Mouse (Mus musculus) stomach, postnatal 0 days (tissue): ENCODE data around the gene Zcchc14. TPM values are rescaled to one million over a fixed set of nuclear protein-coding genes. Genes with fewer than 3 reads are reported as not detected.
A peak's percentile ranks its signal among the peaks of the same experiment; 100 is the strongest.

ENCODE experiments used
- ATAC-seq: fragments of 200-750 bp; cut with Nextera tagmentation; 2 replicates; pipeline ENCODE4 v1.8.0; 2017; ENCODE audit not compliant: low FRiP score, low TSS enrichment
- DNase-seq: peaks from one replicate; pipeline ENCODE4 v3.0.0-alpha.2; 2016; ENCODE audit warnings: low spot score
- H3K27ac ChIP-seq: fragments of 300-500 bp; sonication (generic); replicated peaks from 2 replicates; pipeline ENCODE4 v1.5.1; 2014; ENCODE audit warnings: mild to moderate bottlenecking, control low read depth
- H3K27me3 ChIP-seq: fragments of 300-500 bp; sonication (generic); 2 replicates; pipeline ENCODE4 v1.6.1; 2014; ENCODE audit warnings: low read length; ENCODE audit not compliant: control insufficient read depth, insufficient read depth
- H3K36me3 ChIP-seq: fragments of 300-500 bp; sonication (generic); 2 replicates; pipeline ENCODE4 v1.6.1; 2014; ENCODE audit warnings: low read length, mixed read lengths; ENCODE audit not compliant: control insufficient read depth, insufficient read depth
- H3K4me1 ChIP-seq: fragments of 300-500 bp; sonication (generic); replicated peaks from 2 replicates; pipeline ENCODE4 v1.6.1; 2014; ENCODE audit warnings: antibody characterized with exemption; ENCODE audit not compliant: control insufficient read depth, insufficient read depth
- H3K4me2 ChIP-seq: fragments of 300-500 bp; sonication (generic); replicated peaks from 2 replicates; pipeline ENCODE4 v1.6.1; 2014; ENCODE audit warnings: low read depth, mild to moderate bottlenecking, control low read depth, moderate library complexity
- H3K4me3 ChIP-seq: fragments of 300-500 bp; sonication (generic); 2 replicates; pipeline ENCODE4 v1.5.1; 2014; ENCODE audit warnings: low read depth, low read length, control low read depth
- H3K9ac ChIP-seq: fragments of 300-500 bp; sonication (generic); 2 replicates; pipeline ENCODE4 v1.6.1; 2014; ENCODE audit warnings: mild to moderate bottlenecking, low read length, control low read depth, mixed read lengths
- H3K9me3 ChIP-seq: fragments of 300-500 bp; sonication (generic); 2 replicates; pipeline ENCODE4 v1.6.1; 2016; ENCODE audit warnings: low read length; ENCODE audit not compliant: control insufficient read depth
- CTCF ChIP-seq: IDR thresholded peaks from 2 replicates; pipeline ENCODE4 v1.5.1; 2016; ENCODE audit warnings: antibody characterized with exemption, low read depth, mild to moderate bottlenecking, moderate library complexity
- EP300 ChIP-seq: optimal IDR thresholded peaks from 2 replicates; pipeline ENCODE3; 2016; ENCODE audit warnings: antibody characterized with exemption
- WGBS: fragments of 180-500 bp; shearing (Covaris S2); extraction: QIAGEN DNeasy Blood & Tissue Kit; methylation state at CpG from one replicate; pipeline ENCODE4 v1.1.7; 2014; 5-methylcytosine and 5-hydroxymethylcytosine counted together
- polyA plus RNA-seq: library from polyadenylated mRNA; unstranded; fragments of >200 nt; fragmentation: Nextera tagmentation; extraction: Ambion mirVana; gene quantifications from 2 replicates; pipeline ENCODE4 v1.2.1, GENCODE M21; 2015

The Zcchc14 gene
- polyA plus RNA-seq, 1 experiment from 2014 or later: 4.5 TPM

GRCm38 (mm10) chr8:121619401-121619995 lies 33.2 kb downstream of the Zcchc14 start:
- H3K4me1 ChIP-seq: peaks cover 14% of the 10 kb centered on the region
- TF ChIP-seq EP300 (no peak), CTCF (no peak)

DNA sequence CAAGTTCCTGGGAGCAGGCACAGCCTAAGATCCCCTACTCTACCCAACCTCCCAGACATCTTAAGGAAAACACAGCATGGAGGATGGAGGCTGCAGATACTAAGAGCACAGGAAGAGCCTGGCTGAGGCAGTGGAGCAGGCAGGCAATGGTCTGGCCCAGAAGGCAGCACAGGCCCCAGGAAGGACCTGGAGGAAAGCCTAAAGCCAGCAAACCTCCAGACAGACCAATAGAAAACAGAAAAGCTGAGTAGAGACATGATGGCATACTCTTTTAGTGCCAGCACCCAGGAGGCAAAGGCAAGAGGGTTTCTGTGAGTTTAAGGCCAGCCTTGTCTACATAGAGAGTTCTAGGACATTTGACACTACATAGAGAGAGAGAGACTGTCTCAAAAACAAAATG lies 39.3 kb downstream of the Zcchc14 start:
- no peaks in the 10 kb centered on the region for H3K27me3 ChIP-seq
- DNase-seq (no peak), ATAC-seq (no peak)
- no peak for TF ChIP-seq CTCF
- no peak for TF ChIP-seq EP300
- H3K4me3 ChIP-seq: no peak overlapping the region
- H3K36me3 ChIP-seq: 0 out of 2 replicates have a peak, but pooled peaks cover 6% of the 10 kb centered on the region
- no peak overlapping the region for H3K9ac ChIP-seq
- H3K4me2 ChIP-seq: no peak overlapping the region
- H3K9me3 ChIP-seq: no peaks in the 10 kb centered on the region
- no peaks in the 10 kb centered on the region for H3K4me1 ChIP-seq
- no peak overlapping the region for H3K27ac ChIP-seq

More at GRCm38 (mm10) chr8:121619401-121619995, 33.2 kb downstream of the Zcchc14 start:
- 27% methylated on average over 7 of the region's 7 CpGs for WGBS
- H3K9ac ChIP-seq: no peak overlapping the region
- no peaks in the 10 kb centered on the region for H3K36me3 ChIP-seq
- peak; percentile 53 for DNase-seq
- no peaks in the 10 kb centered on the region for H3K9me3 ChIP-seq
- peak; percentile 87 for ATAC-seq
- H3K27ac ChIP-seq: peak overlapping the region; percentile 78
- H3K4me2 ChIP-seq: 0 out of 2 replicates have a peak overlapping the region, but pooled peaks have one; percentile 5
- H3K4me3 ChIP-seq: no peak overlapping the region
- H3K27me3 ChIP-seq: no peaks in the 10 kb centered on the region

DNA sequence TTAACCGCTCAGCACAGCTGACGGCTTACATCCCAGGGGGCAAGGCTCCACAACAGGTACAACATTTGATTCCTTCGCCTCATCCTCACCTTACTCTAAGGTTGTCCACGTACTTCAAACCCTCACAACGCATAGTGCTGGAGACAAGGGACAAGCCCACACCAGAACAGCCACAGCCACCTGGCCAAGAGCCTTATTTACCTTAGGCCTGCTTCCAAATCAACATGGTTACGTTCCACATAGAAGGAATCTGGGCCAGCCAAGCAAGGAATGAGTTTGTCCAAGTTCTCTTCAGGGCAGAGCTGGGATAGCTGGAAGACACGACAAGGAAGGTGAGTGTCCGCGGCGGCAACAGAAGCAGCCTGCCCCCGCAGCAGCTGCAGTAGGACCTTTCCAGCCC lies 42.8 kb downstream of the Zcchc14 start:
- Histone ChIP-seq H3K4me2 (no peak overlapping the region), H3K9me3 (no peaks in the 10 kb centered on the region), H3K9ac (no peak overlapping the region), H3K4me1 (no peaks in the 10 kb centered on the region), H3K4me3 (no peak overlapping the region), H3K36me3 (peaks cover 20% of the 10 kb centered on the region; the same call in 1 of the 2 replicates), H3K27ac (no peak overlapping the region), H3K27me3 (no peaks in the 10 kb centered on the region)
- TF ChIP-seq EP300 (no peak), CTCF (no peak)
- 82% methylated on average over 11 of the region's 11 CpGs for WGBS
- ATAC-seq: no peak
- no peak for DNase-seq

DNA sequence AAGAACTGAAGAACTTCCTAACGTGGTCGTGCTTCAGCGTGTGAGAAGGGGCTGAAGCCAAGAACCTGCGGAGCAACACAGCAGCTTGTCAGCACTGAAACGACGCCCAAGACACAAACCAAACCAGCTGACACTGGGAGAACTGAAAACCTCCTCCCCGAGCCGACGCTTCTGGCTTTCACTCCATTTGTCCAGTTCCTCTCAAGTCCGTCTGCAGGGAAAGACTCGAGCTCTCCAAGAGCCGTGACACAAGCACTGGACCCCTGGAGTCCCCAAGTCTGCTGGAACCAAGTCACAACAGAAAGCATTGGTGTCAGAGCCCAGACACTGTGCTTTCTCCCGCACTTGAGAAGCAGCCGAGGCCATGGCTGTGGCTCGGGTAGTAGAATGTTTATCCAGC lies 43.5 kb downstream of the Zcchc14 start:
- WGBS: 84% methylated on average over 15 of the region's 15 CpGs
- no peak overlapping the region for H3K4me3 ChIP-seq
- H3K9me3 ChIP-seq: no peaks in the 10 kb centered on the region
- no peaks in the 10 kb centered on the region for H3K27me3 ChIP-seq
- no peaks in the 10 kb centered on the region for H3K4me1 ChIP-seq
- ATAC-seq (no peak), DNase-seq (no peak)
- no peak overlapping the region for H3K9ac ChIP-seq
- H3K36me3 ChIP-seq: peaks cover 27% of the 10 kb centered on the region; the same call in 1 of the 2 replicates
- no peak for TF ChIP-seq EP300
- no peak for TF ChIP-seq CTCF
- H3K4me2 ChIP-seq: no peak overlapping the region
- H3K27ac ChIP-seq: no peak overlapping the region

- no peak for TF ChIP-seq EP300
- TF ChIP-seq CTCF: peak; percentile 72
- no peaks in the 10 kb centered on the region for H3K9me3 ChIP-seq
- ATAC-seq (no peak), DNase-seq (no peak)
- H3K9ac ChIP-seq: no peak overlapping the region
- WGBS: 84% methylated on average over 5 of the region's 5 CpGs
- peaks cover 34% of the 10 kb centered on the region for H3K36me3 ChIP-seq
- H3K4me1 ChIP-seq: no peaks in the 10 kb centered on the region
- no peak overlapping the region for H3K4me3 ChIP-seq
- H3K4me2 ChIP-seq: no peak overlapping the region
- H3K27ac ChIP-seq: no peak overlapping the region
- no peaks in the 10 kb centered on the region for H3K27me3 ChIP-seq
Measured at GRCm38 (mm10) chr8:121607661-121608060, 45.0 kb downstream of the Zcchc14 start.

GRCm38 (mm10) chr8:121603801-121604200 lies 48.9 kb downstream of the Zcchc14 start:
- no peak overlapping the region for H3K9ac ChIP-seq
- no peaks in the 10 kb centered on the region for H3K4me1 ChIP-seq
- no peaks in the 10 kb centered on the region for H3K9me3 ChIP-seq
- no peak overlapping the region for H3K27ac ChIP-seq
- H3K4me2 ChIP-seq: no peak overlapping the region
- H3K36me3 ChIP-seq: peaks cover 34% of the 10 kb centered on the region
- DNase-seq: no peak
- H3K4me3 ChIP-seq: no peak overlapping the region
- WGBS: 92% methylated on average over 12 of the region's 12 CpGs
- ATAC-seq: no peak
- H3K27me3 ChIP-seq: no peaks in the 10 kb centered on the region
- no peak for TF ChIP-seq EP300
- TF ChIP-seq CTCF: no peak
